Mouse (Mus musculus): ENCODE results near the gene Cluh. TPM values are rescaled to one million over a fixed set of nuclear protein-coding genes. Genes with fewer than 3 reads are reported as not detected.
A peak's percentile ranks its signal among the peaks of the same experiment; 100 is the strongest.

Gene Cluh
- polyA plus RNA-seq, 1 experiment from 2014 or later: 41.3 TPM

GRCm38 (mm10) chr11:74638791-74639411 is 10.4 kb upstream of the Cluh start:
- H3K9ac ChIP-seq (ENCODE audit: low read length): peak overlapping the region; percentile 88

GRCm38 (mm10) chr11:74639628-74640027 is 9.7 kb upstream of the Cluh start:
- Histone ChIP-seq H3K27ac (ENCODE audit: low read length) (peak overlapping the region; percentile 97), H3K27me3 (ENCODE audit: control insufficient read depth, insufficient read depth, low read length) (no peaks in the 10 kb centered on the region), H3K4me2 (ENCODE audit: low read depth, low read length) (peak overlapping the region; percentile 63; the same call in 1 of the 2 replicates), H3K9me3 (replicated peaks; ENCODE audit: control insufficient read depth, low read length) (no peaks in the 10 kb centered on the region), H3K9ac (ENCODE audit: low read length) (peak overlapping the region; percentile 13; the same call in 1 of the 2 replicates), H3K4me3 (replicated peaks; ENCODE audit: low read length) (no peak overlapping the region; the same call in 1 of the 2 replicates), H3K4me1 (ENCODE audit: control insufficient read depth, insufficient read depth, low read length) (peaks cover 20% of the 10 kb centered on the region), H3K36me3 (ENCODE audit: control insufficient read depth, insufficient read depth, low read length) (no peaks in the 10 kb centered on the region)
- 56% methylated on average over 1 of the region's 1 CpGs for WGBS
- no peak for ATAC-seq (ENCODE audit: insufficient read depth, low FRiP score)

More at GRCm38 (mm10) chr11:74638791-74639411, 10.4 kb upstream of the Cluh start:
- H3K9me3 ChIP-seq (replicated peaks; ENCODE audit: control insufficient read depth, low read length): no peaks in the 10 kb centered on the region
- peak overlapping the region; percentile 78 for H3K4me3 ChIP-seq (replicated peaks; ENCODE audit: low read length)
- peaks cover 20% of the 10 kb centered on the region for H3K4me1 ChIP-seq (ENCODE audit: control insufficient read depth, insufficient read depth, low read length)
- H3K27ac ChIP-seq (ENCODE audit: low read length): peak overlapping the region; percentile 97
- peak overlapping the region; percentile 63 for H3K4me2 ChIP-seq (ENCODE audit: low read depth, low read length)
- 11% methylated on average over 9 of the region's 9 CpGs for WGBS
- peak; percentile 64 for ATAC-seq (ENCODE audit: insufficient read depth, low FRiP score)
- no peaks in the 10 kb centered on the region for H3K27me3 ChIP-seq (ENCODE audit: control insufficient read depth, insufficient read depth, low read length)
- no peaks in the 10 kb centered on the region for H3K36me3 ChIP-seq (ENCODE audit: control insufficient read depth, insufficient read depth, low read length)

GRCm38 (mm10) chr11:74647966-74648365 is 1.3 kb upstream of the Cluh start:
- Histone ChIP-seq H3K36me3 (ENCODE audit: control insufficient read depth, insufficient read depth, low read length) (no peaks in the 10 kb centered on the region), H3K27ac (ENCODE audit: low read length) (peak overlapping the region; percentile 65), H3K27me3 (ENCODE audit: control insufficient read depth, insufficient read depth, low read length) (no peaks in the 10 kb centered on the region), H3K9ac (ENCODE audit: low read length) (no peak overlapping the region), H3K4me2 (ENCODE audit: low read depth, low read length) (no peak overlapping the region), H3K4me1 (ENCODE audit: control insufficient read depth, insufficient read depth, low read length) (peaks cover 28% of the 10 kb centered on the region), H3K4me3 (replicated peaks; ENCODE audit: low read length) (no peak overlapping the region), H3K9me3 (replicated peaks; ENCODE audit: control insufficient read depth, low read length) (no peaks in the 10 kb centered on the region)
- 81% methylated on average over 1 of the region's 1 CpGs for WGBS
- no peak for ATAC-seq (ENCODE audit: insufficient read depth, low FRiP score)

- Histone ChIP-seq H3K4me1 (ENCODE audit: control insufficient read depth, insufficient read depth, low read length) (peaks cover 33% of the 10 kb centered on the region), H3K9ac (ENCODE audit: low read length) (peak overlapping the region; percentile 92), H3K36me3 (ENCODE audit: control insufficient read depth, insufficient read depth, low read length) (no peaks in the 10 kb centered on the region), H3K9me3 (replicated peaks; ENCODE audit: control insufficient read depth, low read length) (no peaks in the 10 kb centered on the region), H3K4me2 (ENCODE audit: low read depth, low read length) (peak overlapping the region; percentile 88), H3K27ac (ENCODE audit: low read length) (peak overlapping the region; percentile 65), H3K4me3 (replicated peaks; ENCODE audit: low read length) (peak overlapping the region; percentile 97), H3K27me3 (ENCODE audit: control insufficient read depth, insufficient read depth, low read length) (no peaks in the 10 kb centered on the region)
- ATAC-seq (ENCODE audit: insufficient read depth, low FRiP score): 0 out of 2 replicates have a peak, but pooled peaks have one; percentile 7
- WGBS: 12% methylated on average over 1 of the region's 1 CpGs
These were observed 619 bp upstream of the Cluh start for GRCm38 (mm10) chr11:74648676-74649075.

- Histone ChIP-seq H3K9ac (ENCODE audit: low read length) (peak overlapping the region; percentile 92), H3K9me3 (replicated peaks; ENCODE audit: control insufficient read depth, low read length) (no peaks in the 10 kb centered on the region), H3K4me2 (ENCODE audit: low read depth, low read length) (peak overlapping the region; percentile 88), H3K27me3 (ENCODE audit: control insufficient read depth, insufficient read depth, low read length) (no peaks in the 10 kb centered on the region), H3K4me1 (ENCODE audit: control insufficient read depth, insufficient read depth, low read length) (peaks cover 33% of the 10 kb centered on the region), H3K36me3 (ENCODE audit: control insufficient read depth, insufficient read depth, low read length) (no peaks in the 10 kb centered on the region), H3K4me3 (replicated peaks; ENCODE audit: low read length) (peak overlapping the region; percentile 97), H3K27ac (ENCODE audit: low read length) (peak overlapping the region; percentile 90)
- ATAC-seq (ENCODE audit: insufficient read depth, low FRiP score): peak; percentile 65
- under 1% methylated on average over 53 of the region's 53 CpGs for WGBS
These were observed 604 bp downstream of the Cluh start for GRCm38 (mm10) chr11:74649647-74650551.

- ATAC-seq (ENCODE audit: insufficient read depth, low FRiP score): no peak
- Histone ChIP-seq H3K36me3 (ENCODE audit: control insufficient read depth, insufficient read depth, low read length) (no peaks in the 10 kb centered on the region), H3K27me3 (ENCODE audit: control insufficient read depth, insufficient read depth, low read length) (no peaks in the 10 kb centered on the region), H3K27ac (ENCODE audit: low read length) (peak overlapping the region; percentile 90), H3K9ac (ENCODE audit: low read length) (peak overlapping the region; percentile 92), H3K4me1 (ENCODE audit: control insufficient read depth, insufficient read depth, low read length) (peaks cover 33% of the 10 kb centered on the region), H3K4me2 (ENCODE audit: low read depth, low read length) (peak overlapping the region; percentile 88), H3K4me3 (replicated peaks; ENCODE audit: low read length) (peak overlapping the region; percentile 97), H3K9me3 (replicated peaks; ENCODE audit: control insufficient read depth, low read length) (no peaks in the 10 kb centered on the region)
- WGBS: 37% methylated on average over 4 of the region's 4 CpGs
These were observed 1.3 kb downstream of the Cluh start for GRCm38 (mm10) chr11:74650576-74651100.

GRCm38 (mm10) chr11:74652791-74653191 is 3.5 kb downstream of the Cluh start:
- no peaks in the 10 kb centered on the region; the same call in 1 of the 2 replicates for H3K9me3 ChIP-seq (replicated peaks; ENCODE audit: control insufficient read depth, low read length)
- H3K36me3 ChIP-seq (ENCODE audit: control insufficient read depth, insufficient read depth, low read length): peaks cover 10% of the 10 kb centered on the region
- 86% methylated on average over 4 of the region's 4 CpGs for WGBS
- peaks cover 33% of the 10 kb centered on the region for H3K4me1 ChIP-seq (ENCODE audit: control insufficient read depth, insufficient read depth, low read length)
- no peak overlapping the region for H3K4me3 ChIP-seq (replicated peaks; ENCODE audit: low read length)
- no peak overlapping the region for H3K27ac ChIP-seq (ENCODE audit: low read length)
- H3K27me3 ChIP-seq (ENCODE audit: control insufficient read depth, insufficient read depth, low read length): no peaks in the 10 kb centered on the region
- no peak for ATAC-seq (ENCODE audit: insufficient read depth, low FRiP score)
- H3K4me2 ChIP-seq (ENCODE audit: low read depth, low read length): no peak overlapping the region
- H3K9ac ChIP-seq (ENCODE audit: low read length): 0 out of 2 replicates have a peak overlapping the region, but pooled peaks have one; percentile 22

- Histone ChIP-seq H3K27ac (ENCODE audit: low read length) (no peak overlapping the region), H3K4me3 (replicated peaks; ENCODE audit: low read length) (no peak overlapping the region), H3K9ac (ENCODE audit: low read length) (no peak overlapping the region), H3K4me2 (ENCODE audit: low read depth, low read length) (no peak overlapping the region), H3K4me1 (ENCODE audit: control insufficient read depth, insufficient read depth, low read length) (peaks cover 33% of the 10 kb centered on the region), H3K36me3 (ENCODE audit: control insufficient read depth, insufficient read depth, low read length) (peaks cover 16% of the 10 kb centered on the region), H3K9me3 (replicated peaks; ENCODE audit: control insufficient read depth, low read length) (no peaks in the 10 kb centered on the region; the same call in 1 of the 2 replicates), H3K27me3 (ENCODE audit: control insufficient read depth, insufficient read depth, low read length) (no peaks in the 10 kb centered on the region)
- no peak for ATAC-seq (ENCODE audit: insufficient read depth, low FRiP score)
- 44% methylated on average over 6 of the region's 6 CpGs for WGBS
These were observed 4.1 kb downstream of the Cluh start for GRCm38 (mm10) chr11:74653385-74653784.

Measured in stomach, embryonic 16.5 days (tissue).